In genomic region chr5:150436629-150437389, GRCm38 (mm10) we compare ENCODE assay signal across 8 mouse cellular contexts.
DNase-seq lines count a peak whose midpoint lies in the region; ATAC-seq and TF ChIP-seq lines count a peak whose summit lies in the region.

No protein-coding gene starts in this region.

- H3K36me3 ChIP-seq in hindbrain, embryonic 12.5 days, result peaks cover 38% of the 10 kb centered on the region
- peaks cover 55% of the 10 kb centered on the region for H3K36me3 ChIP-seq in neural tube, embryonic 14.5 days (ENCODE audit: control insufficient read depth, insufficient read depth, low read length)

- DNase-seq in left cerebral cortex, adult 2 months (ENCODE audit: extremely low spot score in 1 of 2, low spot score in 2 of 2), result peak in 1 of 2 experiments; percentile 49
- DNase-seq in left cerebral cortex, adult 11 months (ENCODE audit: low spot score), result no peak
- DNase-seq in embryo, embryonic 9.5 days (ENCODE audit: extremely low spot score), result peak; percentile 25
- peak; percentile 45 to 60 for DNase-seq in left cerebral cortex, postnatal 36 days (ENCODE audit: low spot score in 2 of 2)
- DNase-seq in spleen, postnatal 14 days (ENCODE audit: low spot score in 2 of 2), result no peak

- H3K27ac ChIP-seq in left cerebral cortex, adult 2 months, result 0 out of 2 replicates have a peak overlapping the region, but pooled peaks have one; percentile 36
- no peak overlapping the region for H3K27ac ChIP-seq in hindbrain, embryonic 12.5 days
- no peak overlapping the region for H3K27ac ChIP-seq in neural tube, embryonic 14.5 days (ENCODE audit: low read depth, low read length)

- 25% methylated on average over 34 of the region's 34 CpGs for WGBS in hindbrain, embryonic 12.5 days
- 30% methylated on average over 34 of the region's 34 CpGs for WGBS in neural tube, embryonic 14.5 days

- peak overlapping the region; percentile 38 for H3K9ac ChIP-seq in hindbrain, embryonic 12.5 days
- H3K9ac ChIP-seq in neural tube, embryonic 14.5 days (replicated peaks; ENCODE audit: low read depth, low read length), result no peak overlapping the region

- intact Hi-C loops in left cerebral cortex, adult 2 months (cut with DNase I), result no loop called here
- intact Hi-C loops in left cerebral cortex, postnatal 36 days (cut with DNase I), result no loop called here

- H3K27me3 ChIP-seq in hindbrain, embryonic 12.5 days, result no peaks in the 10 kb centered on the region
- no peaks in the 10 kb centered on the region for H3K27me3 ChIP-seq in neural tube, embryonic 14.5 days (ENCODE audit: control insufficient read depth, insufficient read depth, low read length)

- peaks cover 8% of the 10 kb centered on the region for H3K9me3 ChIP-seq in hindbrain, embryonic 12.5 days (replicated peaks)
- peaks cover 3% of the 10 kb centered on the region; the same call in 1 of the 2 replicates for H3K9me3 ChIP-seq in neural tube, embryonic 14.5 days (ENCODE audit: control insufficient read depth, low read length)

- H3K4me2 ChIP-seq in hindbrain, embryonic 12.5 days (replicated peaks), result peak overlapping the region; percentile 46
- peak overlapping the region; percentile 20; the same call in 1 of the 2 replicates for H3K4me2 ChIP-seq in neural tube, embryonic 14.5 days (ENCODE audit: low read depth, low read length)

- no peak overlapping the region for H3K4me3 ChIP-seq in left cerebral cortex, adult 2 months
- H3K4me3 ChIP-seq in hindbrain, embryonic 12.5 days, result peak overlapping the region; percentile 20; the same call in 1 of the 2 replicates
- no peak overlapping the region for H3K4me3 ChIP-seq in neural tube, embryonic 14.5 days (ENCODE audit: low read depth, low read length)

- no peak for ATAC-seq in hindbrain, embryonic 12.5 days (ENCODE audit: low FRiP score)
- no peak for ATAC-seq in neural tube, embryonic 14.5 days (ENCODE audit: low read depth)
- no peak for ATAC-seq in megakaryocyte, adult 5-6 weeks (ENCODE audit: poor library complexity, severe bottlenecking)

- H3K4me1 ChIP-seq in hindbrain, embryonic 12.5 days, result peaks cover 4% of the 10 kb centered on the region; the same call in 1 of the 2 replicates
- H3K4me1 ChIP-seq in neural tube, embryonic 14.5 days (ENCODE audit: control insufficient read depth, insufficient read depth, low read length), result no peaks in the 10 kb centered on the region

- TF ChIP-seq CTCF in left cerebral cortex, adult 2 months (IDR thresholded peaks at IDR 0.05), result no peak

Comparison
In these comparisons a context has a peak if more than half of its experiments do, and no peak if none do; other contexts are left out.
1. DNase-seq: peak in embryo, embryonic 9.5 days (single experiment) and left cerebral cortex, postnatal 36 days (2 of 2); none in left cerebral cortex, adult 11 months (single experiment) and spleen, postnatal 14 days (0 of 2).